Mouse (Mus musculus) ZHBTc4 (cell line): ENCODE measurements around the gene Hmgb1.

ENCODE experiments used
- DNase-seq: peaks from one replicate; pipeline ENCODE4 v3.0.0-alpha.2; 2011; ENCODE audit warnings: low read depth, low spot score

Hmgb1 gene

GRCm38 (mm10) chr5:149053352-149054168, 130.7 kb downstream of the Hmgb1 start:
- DNase-seq = no peak

- DNase-seq = peak; percentile 99
These were observed 131.6 kb downstream of the Hmgb1 start for GRCm38 (mm10) chr5:149052421-149053338.

- peak; percentile 68 for DNase-seq
These were observed 132.5 kb downstream of the Hmgb1 start for GRCm38 (mm10) chr5:149051571-149052420.

- DNase-seq = peak; percentile 43
These were observed 133.1 kb downstream of the Hmgb1 start for GRCm38 (mm10) chr5:149051194-149051570.

- DNase-seq = no peak
These were observed 133.6 kb downstream of the Hmgb1 start for GRCm38 (mm10) chr5:149050588-149051160.

- no peak for DNase-seq
These were observed 134.9 kb downstream of the Hmgb1 start for GRCm38 (mm10) chr5:149049435-149049834.

- no peak for DNase-seq
These were observed 135.3 kb downstream of the Hmgb1 start for GRCm38 (mm10) chr5:149048961-149049360.

- DNase-seq = no peak
These were observed 137.6 kb downstream of the Hmgb1 start for GRCm38 (mm10) chr5:149046650-149047049.

- no peak for DNase-seq
These were observed 138.7 kb downstream of the Hmgb1 start for GRCm38 (mm10) chr5:149045470-149046085.

GRCm38 (mm10) chr5:149045054-149045453, 139.2 kb downstream of the Hmgb1 start:
- peak; percentile 42 for DNase-seq

- DNase-seq = no peak
These were observed 140.2 kb downstream of the Hmgb1 start for GRCm38 (mm10) chr5:149044067-149044466.

GRCm38 (mm10) chr5:149043240-149043639, 141.0 kb downstream of the Hmgb1 start:
- no peak for DNase-seq

- DNase-seq = peak; percentile 90
These were observed 144.5 kb downstream of the Hmgb1 start for GRCm38 (mm10) chr5:149039825-149040224.

- peak; percentile 42 for DNase-seq
These were observed 146.6 kb downstream of the Hmgb1 start for GRCm38 (mm10) chr5:149037729-149038128.

- no peak for DNase-seq
These were observed 147.4 kb downstream of the Hmgb1 start for GRCm38 (mm10) chr5:149036920-149037319.

GRCm38 (mm10) chr5:149032438-149032837, 151.9 kb downstream of the Hmgb1 start:
- no peak for DNase-seq

- DNase-seq = peak; percentile 68
These were observed 153.0 kb downstream of the Hmgb1 start for GRCm38 (mm10) chr5:149031199-149031750.

GRCm38 (mm10) chr5:149030103-149030502, 154.2 kb downstream of the Hmgb1 start:
- DNase-seq = no peak

- no peak for DNase-seq
These were observed 155.9 kb downstream of the Hmgb1 start for GRCm38 (mm10) chr5:149028394-149028793.

GRCm38 (mm10) chr5:149027389-149027788, 156.9 kb downstream of the Hmgb1 start:
- DNase-seq = peak; percentile 43
